Mouse (Mus musculus): Measurements from ENCODE around the gene Rsph1.
"Not testable (repeated sequence)": the region's sequence is repeated elsewhere in the genome, so short reads cannot be mapped to it uniquely, and the experiment has no call there.

Gene Rsph1

DNA sequence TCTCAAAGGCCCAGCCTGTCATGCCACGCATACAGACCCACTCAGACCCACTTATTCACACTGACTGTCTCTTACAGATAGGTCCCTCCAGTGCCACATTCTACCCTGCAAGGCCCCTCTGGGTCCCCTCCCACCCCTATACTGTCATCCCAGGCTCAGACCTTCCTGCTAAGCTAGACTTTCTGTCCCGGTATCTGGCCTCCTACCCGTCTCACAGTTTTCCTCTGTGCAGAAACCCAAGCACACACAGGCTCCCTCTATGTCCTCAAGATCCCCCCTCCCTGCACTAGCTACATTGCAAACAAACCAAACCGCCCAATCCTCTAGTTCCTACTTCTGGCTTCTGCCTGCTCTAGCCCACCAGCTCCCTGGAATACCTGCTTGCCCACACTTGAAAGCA, 748 bp upstream of the Rsph1 start:
- no peak for DNase-seq (ENCODE audit: inconsistent ontology term)

GRCm38 (mm10) chr17:31276207-31276921, 819 bp downstream of the Rsph1 start:
- DNase-seq (ENCODE audit: inconsistent ontology term): no peak

DNA sequence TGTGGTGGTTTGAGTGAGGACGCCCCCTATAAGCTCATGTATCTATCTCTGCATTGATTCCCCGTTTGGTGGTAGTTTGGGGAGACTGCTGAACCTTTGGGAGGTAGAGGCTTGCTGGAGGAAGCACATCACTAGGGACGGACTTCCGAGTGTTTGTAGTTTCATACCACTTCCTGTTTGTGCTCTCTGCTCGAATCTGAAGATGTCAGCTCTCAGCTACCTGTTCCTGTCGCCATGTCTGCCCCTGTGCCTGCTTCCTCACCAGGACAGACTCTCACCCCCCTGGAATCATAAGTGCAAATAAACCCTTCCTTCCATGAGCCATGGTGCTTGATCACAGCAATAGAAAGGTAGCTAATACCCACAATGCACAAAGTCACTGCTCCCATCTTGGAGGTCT, 2.0 kb downstream of the Rsph1 start:
- DNase-seq (ENCODE audit: inconsistent ontology term): no peak

DNA sequence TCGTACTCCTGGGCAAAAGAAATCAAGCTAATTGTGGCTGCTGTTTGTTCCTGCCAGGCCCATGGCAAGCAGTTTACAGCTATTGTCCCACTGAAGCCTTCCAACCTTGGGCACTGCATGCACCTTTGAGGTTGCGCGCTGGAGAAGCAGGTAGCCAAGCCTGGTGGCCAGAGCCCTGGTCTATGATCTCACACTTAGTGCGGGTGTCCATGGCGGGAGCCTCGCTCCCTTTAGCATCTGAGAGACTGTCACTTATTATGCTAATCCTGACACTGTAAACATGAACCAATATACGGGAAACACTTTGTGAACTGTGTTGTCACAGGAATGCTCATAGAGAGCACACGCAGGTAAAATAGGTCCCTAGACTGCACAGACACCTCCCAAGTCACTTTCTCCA, 3.6 kb downstream of the Rsph1 start:
- no peak for DNase-seq (ENCODE audit: inconsistent ontology term)

DNA sequence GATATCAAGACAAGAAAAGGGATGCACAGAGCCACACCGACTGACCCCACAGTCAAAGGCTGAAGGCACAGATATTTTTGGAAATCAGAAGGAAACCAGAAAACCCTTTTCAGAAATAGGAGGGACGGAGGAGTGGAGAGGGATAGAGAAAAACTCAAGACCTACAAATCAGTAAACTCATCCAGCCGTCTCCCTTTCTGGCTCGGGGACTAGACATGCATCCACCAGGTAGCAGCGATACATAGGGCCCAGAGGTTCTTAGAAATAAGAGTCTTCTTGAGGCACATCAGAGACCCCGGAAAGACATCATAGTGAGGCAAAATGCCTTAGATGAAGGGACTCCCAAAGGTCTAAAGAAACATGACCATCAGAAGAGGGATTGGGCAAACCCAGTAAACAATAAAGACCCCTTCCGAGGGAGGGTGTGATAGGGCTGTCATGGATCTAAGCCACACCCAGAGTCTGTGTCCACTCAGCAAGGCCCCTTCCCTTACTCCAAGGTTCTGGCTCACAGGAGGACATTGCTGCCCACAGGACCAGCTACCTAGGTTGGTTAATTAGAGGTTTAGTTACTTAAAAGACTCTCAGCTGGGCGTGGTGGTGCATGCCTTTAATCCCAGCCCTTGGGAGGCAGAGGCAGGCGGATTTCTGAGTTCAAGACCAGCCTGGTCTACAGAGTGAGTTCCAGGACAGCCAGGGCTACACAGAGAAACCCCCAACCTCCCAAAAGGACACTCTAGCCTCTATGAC, 4.6 kb downstream of the Rsph1 start:
- DNase-seq (ENCODE audit: inconsistent ontology term): no peak

GRCm38 (mm10) chr17:31271136-31271851, 5.9 kb downstream of the Rsph1 start:
- DNase-seq (ENCODE audit: inconsistent ontology term): no peak

DNA sequence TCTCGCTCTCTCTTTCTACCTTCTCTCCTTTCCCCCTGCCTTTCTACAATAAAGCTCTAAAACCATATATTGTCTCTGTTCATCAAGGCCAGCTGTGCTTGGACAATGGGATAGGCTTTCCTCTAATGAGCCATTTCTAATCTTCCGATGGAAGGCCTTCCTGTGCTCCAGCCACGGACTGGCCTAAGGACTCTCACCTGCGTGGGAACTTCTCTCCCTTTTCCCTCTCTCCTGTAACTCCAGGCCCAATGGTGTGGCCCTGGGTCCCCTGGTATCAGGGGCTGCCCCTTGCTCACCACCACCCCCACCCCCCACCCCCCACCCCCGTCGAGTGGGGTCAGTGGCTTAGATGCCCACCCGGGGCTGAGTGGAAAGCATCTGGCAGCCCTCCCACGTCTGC, 6.4 kb downstream of the Rsph1 start:
- DNase-seq (ENCODE audit: inconsistent ontology term): not testable (repeated sequence)

- no peak for DNase-seq (ENCODE audit: inconsistent ontology term)
Observed at GRCm38 (mm10) chr17:31270246-31270645, 6.9 kb downstream of the Rsph1 start.

GRCm38 (mm10) chr17:31269761-31270160, 7.4 kb downstream of the Rsph1 start:
- DNase-seq (ENCODE audit: inconsistent ontology term): no peak

DNA sequence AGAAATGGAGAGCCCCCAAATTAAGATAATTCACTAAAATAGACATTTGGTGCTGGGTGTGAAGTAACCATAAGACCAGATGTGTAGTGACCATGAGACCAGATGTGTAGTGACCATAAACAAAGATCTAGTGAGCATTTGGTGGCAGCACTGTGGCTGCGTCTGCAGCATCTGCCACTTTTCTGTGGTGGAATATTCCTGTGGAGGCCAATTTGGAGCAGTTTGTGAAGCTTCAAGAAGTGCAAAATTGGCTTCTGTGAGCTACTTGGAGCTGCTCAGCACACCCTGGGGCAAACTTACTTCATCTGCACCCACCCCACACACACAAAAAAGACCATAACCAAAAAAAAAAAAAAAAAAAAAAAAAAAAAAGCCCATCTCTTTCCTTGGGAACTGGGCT, 9.2 kb downstream of the Rsph1 start:
- DNase-seq (ENCODE audit: inconsistent ontology term): no peak

GRCm38 (mm10) chr17:31267603-31268002, 9.6 kb downstream of the Rsph1 start:
- DNase-seq (ENCODE audit: inconsistent ontology term): no peak

DNA sequence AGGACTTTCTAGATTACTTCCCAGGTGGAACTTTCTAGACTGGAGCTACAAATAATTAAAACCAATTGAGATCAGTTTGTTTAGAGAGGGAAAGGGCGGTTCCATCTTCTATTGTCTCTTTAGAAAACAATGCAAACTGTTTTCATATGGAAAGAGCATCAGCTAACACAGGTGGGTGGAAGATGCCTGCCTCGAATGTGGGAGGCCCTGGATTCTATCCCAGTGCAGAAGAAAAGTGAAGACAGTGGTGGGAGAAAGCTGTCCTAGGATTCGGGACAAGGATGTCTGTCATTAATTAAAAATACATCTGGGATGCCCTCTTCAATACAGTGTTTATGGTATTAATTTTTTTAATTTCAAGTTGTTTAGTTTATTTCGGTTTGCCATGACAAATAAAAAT, 10.0 kb downstream of the Rsph1 start:
- DNase-seq (ENCODE audit: inconsistent ontology term): no peak

DNA sequence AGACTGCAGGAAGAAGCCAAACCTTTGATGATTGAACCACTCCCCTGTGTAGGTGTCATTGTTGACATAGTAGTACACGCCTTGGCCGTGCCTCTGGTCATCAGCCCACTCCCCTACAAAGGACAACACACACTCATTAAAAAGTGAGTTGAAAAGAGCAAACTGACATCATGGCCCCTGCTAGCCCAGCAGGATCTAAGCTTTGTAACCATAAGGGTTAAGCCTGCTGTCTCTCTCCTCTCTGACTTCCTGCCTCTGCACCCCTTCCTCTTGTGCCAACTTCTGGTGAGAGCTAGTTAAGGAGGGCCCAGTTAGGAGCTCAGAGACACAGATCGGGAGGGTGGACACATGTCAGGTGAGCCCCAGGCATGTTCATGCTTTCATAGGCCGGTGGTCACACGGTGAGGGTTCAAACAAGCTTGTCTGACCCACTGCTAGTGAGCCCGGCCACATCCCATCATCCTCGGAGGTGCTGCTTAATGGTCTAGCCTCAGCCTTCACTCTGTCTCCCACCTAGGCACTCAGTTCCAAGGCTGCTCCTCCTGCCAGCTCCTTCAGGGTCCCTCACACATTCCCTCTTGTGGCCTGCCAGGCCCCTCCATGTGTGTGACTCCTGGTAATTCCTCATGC, 10.7 kb downstream of the Rsph1 start:
- DNase-seq (ENCODE audit: inconsistent ontology term): no peak

GRCm38 (mm10) chr17:31265831-31266230, 11.4 kb downstream of the Rsph1 start:
- no peak for DNase-seq (ENCODE audit: inconsistent ontology term)

DNA sequence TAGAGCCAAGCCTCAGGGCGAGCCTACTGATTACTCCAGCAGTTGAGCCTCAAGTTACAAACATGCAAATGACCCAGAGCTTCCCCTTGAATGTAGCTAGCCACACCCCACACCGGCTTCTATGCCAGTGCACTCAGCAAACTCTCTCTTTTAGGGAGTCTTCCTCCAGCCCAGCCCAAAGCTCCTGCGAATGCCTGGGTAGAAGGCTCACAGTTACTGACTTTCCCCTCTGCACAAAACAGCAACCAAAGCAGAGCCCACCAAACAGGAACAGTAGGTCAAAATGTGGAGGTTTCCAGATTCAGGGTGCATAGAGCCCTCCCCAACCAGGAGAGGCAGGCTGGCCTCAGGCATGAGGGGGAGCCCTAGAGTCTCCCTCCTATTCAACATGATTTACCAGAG, 12.0 kb downstream of the Rsph1 start:
- no peak for DNase-seq (ENCODE audit: inconsistent ontology term)

DNA sequence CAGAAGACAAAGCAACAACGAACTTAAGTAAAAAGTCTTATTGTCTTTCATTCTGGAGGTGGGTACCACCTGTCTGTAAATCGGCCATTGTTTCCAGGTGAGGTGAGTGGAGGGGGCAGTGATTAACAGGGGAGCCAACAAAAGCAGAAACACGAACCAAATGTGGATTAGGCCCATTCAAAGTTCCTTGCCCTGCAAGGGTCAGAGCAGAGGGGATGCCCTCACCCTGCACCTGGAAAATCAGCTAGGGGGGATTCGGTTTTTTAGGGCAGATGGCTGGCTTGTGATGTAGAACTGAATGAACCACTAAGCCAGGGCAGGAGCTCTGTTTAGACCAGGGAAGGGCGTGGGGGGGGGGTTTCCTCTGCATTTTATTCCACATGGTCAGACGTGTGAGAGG, 12.8 kb downstream of the Rsph1 start:
- no peak for DNase-seq (ENCODE audit: inconsistent ontology term)

- DNase-seq (ENCODE audit: inconsistent ontology term): no peak
Observed at GRCm38 (mm10) chr17:31263770-31264169, 13.4 kb downstream of the Rsph1 start.

GRCm38 (mm10) chr17:31262715-31263114, 14.5 kb downstream of the Rsph1 start:
- DNase-seq (ENCODE audit: inconsistent ontology term): no peak

- DNase-seq (ENCODE audit: inconsistent ontology term): no peak
Observed at GRCm38 (mm10) chr17:31261352-31261751, 15.8 kb downstream of the Rsph1 start.

- DNase-seq (ENCODE audit: inconsistent ontology term): no peak
Observed at GRCm38 (mm10) chr17:31260430-31260829, 16.8 kb downstream of the Rsph1 start.

- no peak for DNase-seq (ENCODE audit: inconsistent ontology term)
Observed at GRCm38 (mm10) chr17:31259825-31260224, 17.4 kb downstream of the Rsph1 start.

- no peak for DNase-seq (ENCODE audit: inconsistent ontology term)
Observed at GRCm38 (mm10) chr17:31259145-31259544, 18.0 kb downstream of the Rsph1 start.

All from Muller cell, postnatal 12 days (primary cell).